Mouse (Mus musculus) cerebellum, adult (tissue): ENCODE measurements around the gene Enpp6.

Experiments used
- ATAC-seq: cut with Nextera tagmentation; 2 replicates; pipeline ENCODE4 v1.9.2; 2017; ENCODE audit warnings: mild to moderate bottlenecking, moderate library complexity, mixed read lengths; ENCODE audit not compliant: insufficient number of reproducible peaks, low FRiP score, low TSS enrichment

Gene Enpp6

DNA sequence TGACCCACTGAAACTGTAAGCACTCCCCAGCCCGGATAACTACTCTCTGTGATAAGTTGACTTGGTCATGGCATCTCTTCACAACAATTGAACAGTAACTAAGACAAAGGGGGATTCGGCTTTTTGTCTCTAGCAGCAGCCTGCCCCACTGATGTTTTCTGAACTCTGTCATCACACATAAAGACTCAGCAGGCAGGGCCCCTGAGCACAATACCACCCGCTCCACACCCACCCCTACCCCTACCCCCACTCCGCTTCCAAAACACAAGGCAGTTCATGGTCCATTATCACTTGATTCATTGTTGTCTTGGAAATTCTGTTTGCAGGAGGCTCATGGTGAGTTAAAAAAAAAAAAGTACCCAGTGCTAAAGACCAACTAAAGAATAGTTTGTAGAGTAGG, 71.8 kb downstream of the Enpp6 start:
- no peak for ATAC-seq

DNA sequence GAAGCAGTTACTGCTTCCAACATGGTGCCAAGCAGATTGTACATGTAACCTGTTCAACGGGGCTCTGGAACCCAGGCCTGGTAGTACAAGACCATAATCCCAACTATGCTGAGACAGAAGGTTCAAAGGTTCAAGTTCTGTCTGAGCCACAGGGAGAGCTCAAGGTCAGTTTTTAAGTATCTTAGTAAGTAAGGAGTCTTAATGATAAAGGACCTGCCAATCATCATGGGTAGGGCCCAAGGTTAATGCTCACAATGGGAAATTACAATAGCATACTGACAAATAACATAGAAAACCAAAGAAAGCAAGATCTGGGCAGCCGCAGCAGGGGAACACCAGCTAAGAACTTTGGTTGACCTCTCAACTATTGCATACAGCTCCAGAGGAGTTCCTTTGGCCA, 72.3 kb downstream of the Enpp6 start:
- no peak for ATAC-seq

DNA sequence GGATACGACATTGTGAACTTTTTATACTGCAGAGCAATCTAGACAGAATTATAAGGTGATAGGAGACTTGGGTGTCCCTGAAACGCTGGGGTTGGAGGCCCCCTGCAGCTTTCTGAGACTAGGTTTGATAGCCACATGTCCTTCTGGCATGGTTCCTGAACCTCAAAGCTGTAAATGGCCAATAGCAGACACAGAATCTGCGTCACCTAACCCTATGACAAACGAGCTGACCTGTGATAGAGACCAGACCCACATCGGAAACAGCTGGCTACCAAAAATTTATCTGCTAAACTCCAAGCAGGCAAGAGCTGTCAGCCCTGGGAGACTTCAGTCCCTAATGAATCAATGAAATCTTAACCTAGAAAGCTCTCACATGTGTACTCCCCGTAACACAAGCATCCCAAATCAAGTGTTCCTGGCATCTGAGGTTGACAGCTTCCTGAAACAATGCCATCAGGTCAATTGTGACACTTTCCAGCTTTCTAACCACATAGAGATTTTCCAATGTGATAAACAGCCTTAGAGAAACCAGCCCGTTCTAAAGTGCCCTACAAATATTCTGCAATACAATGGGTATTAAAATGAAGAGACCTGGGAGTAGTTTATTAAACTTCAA, 74.5 kb downstream of the Enpp6 start:
- ATAC-seq: no peak

DNA sequence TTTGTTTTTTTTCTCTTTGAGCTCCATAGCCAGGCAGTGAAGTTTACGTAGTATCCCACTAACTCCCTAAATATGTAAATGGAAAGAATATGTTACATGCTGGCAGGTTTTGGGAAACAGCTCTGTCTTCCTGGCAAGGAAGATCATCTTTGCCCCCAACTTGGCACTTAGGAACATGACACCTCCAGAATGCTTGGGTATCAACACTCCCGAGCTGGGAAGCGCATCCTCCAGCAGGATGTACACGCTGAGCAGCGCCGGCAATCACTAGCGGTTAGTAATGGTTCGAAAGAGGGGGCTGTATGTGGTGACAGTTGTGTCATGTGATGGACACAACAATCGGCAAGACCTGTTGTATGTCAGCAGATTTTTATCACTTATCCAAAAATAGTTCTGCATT, 80.4 kb downstream of the Enpp6 start:
- no peak for ATAC-seq

DNA sequence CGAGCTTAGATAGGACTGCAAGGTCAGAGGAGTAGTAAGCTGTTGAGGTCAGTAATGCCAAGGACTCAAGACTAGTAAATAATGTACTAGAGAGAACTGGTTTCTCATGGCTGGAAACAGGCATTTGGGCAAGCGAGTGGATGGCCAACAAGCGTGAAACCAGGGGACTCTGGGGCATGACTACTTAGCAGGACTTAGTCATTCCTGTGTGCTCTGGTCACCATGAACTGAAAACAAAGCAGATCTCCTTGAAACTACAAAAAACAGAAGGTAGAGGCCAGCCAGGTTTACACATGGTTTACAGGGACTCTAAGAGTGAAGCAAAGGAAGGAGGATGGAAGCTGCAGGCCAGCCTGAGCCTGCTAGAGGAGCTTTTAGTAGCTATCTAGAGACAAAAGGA, 82.9 kb downstream of the Enpp6 start:
- no peak for ATAC-seq

DNA sequence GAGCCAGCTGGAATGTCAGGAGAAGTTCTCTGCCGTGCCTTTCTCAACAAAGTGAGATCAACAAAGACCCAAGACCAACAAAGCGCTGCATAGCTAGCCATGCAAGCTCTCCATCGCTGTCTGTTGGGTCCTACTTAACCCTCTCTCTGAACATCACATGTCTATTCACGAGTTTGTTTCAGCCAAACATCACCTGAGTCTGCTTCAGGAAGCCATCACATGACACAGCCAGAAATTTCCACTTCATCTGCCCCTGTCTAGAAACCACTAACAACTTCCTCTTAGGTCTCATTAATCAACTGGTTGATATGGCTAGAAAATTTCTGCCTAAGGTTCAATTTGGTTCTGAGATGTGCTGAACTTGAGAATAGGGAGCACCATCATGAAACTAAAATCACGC, 85.3 kb downstream of the Enpp6 start:
- ATAC-seq: no peak

DNA sequence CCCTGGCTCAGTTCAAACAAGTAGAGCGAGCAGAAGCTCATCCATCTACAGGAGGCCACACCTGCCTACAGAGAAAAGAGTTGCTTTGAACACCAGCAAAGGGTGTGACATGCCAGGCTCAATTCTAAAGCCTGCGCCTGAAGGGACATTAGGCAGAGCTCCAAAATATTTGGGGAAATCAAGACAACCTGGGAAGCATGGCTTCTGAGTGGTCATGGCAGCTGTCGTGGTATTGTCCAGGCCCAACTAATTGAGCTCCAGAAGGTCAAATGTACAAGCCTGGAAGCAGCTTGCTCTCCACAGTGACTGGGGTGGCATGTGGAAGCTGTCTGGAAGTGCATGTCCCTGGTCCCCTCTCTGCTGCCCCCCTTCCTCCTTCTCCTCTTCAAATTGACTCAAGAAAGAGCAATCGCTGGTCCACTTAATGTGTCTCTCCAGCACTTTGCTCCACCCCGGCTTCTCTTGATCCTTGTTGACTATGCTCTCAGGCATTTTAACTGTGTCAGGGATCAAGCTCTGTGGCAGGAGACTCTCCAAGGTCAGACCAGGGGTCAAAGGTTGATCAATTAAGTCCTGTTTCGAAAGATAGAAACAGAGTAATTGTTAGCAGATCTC, 89.4 kb downstream of the Enpp6 start:
- ATAC-seq: no peak

DNA sequence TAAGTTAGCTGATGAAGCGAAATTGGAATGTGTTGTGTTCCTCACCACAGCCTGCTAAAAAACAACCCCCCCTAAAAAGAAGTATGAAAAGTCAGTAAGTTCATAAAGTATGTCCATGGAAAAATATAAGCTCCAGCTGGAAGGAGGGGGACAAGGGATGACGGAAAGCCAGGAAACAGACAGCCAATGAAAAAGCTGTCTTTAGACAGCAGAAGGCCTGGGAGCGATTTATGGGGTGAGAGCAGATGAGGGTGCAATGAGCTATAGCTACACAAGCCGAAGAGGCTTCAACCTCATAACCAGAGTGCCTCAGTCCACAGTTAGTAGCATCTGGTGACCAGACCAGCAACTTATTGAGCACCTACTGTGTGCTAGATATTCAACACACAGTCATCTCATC, 93.3 kb downstream of the Enpp6 start:
- ATAC-seq: no peak

DNA sequence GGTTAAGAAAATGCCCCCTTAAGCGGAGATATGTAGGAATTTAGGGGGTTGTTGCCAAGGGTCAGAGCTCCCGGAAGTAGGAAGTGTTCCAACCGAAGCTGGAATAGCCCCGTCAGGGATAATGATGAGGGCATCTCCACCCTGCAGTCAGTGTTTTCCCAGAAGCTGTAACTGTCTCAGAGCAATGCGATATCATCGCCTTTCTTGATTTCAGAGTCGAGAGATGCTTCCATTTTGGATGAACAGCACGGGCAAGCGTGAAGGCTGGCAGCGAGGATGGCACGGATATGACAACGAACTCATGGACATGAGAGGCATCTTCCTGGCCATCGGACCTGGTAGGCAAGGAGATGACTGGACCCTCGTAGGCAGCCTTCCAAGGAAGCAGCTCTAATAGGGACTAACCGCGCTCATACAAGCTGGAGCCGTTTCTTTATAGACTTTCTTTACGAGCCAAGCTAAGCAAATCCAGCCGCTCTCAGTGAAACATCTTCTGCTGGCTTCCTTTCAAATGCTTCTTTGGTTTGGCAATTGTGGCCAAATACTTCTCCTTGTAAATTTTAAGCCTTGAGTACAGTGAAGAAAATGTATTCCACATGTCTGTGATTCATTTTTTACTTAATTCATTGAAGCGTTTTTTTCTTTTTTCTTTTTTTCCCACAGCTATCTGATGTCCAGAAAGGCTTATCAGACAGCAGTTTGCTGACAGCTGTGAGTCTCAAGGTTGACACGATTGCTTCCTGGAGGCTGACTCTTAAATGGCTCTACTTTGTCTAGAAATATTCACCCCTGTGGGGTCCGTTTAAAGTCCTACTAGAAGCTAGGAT, 95.7 kb downstream of the Enpp6 start:
- ATAC-seq: no peak

DNA sequence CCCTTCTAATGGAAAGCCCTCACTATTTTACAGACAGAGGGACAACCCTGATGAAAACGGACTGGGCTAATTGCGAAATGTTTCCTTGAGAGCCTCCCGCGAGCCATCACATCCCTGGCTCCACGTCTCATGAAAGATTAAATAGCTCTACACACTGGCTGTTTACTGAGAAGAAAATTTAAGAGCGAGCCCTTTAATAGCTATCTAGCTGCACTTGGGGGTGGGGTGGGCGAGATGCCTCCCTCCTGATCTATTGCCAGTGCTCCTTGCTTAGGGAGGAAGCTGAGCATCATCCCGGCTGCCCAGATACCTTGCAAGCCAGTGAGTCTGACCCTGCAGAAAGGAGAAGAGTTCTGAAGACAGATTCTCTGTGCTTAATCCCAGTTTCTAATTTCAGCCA, 103.3 kb downstream of the Enpp6 start:
- ATAC-seq: no peak

DNA sequence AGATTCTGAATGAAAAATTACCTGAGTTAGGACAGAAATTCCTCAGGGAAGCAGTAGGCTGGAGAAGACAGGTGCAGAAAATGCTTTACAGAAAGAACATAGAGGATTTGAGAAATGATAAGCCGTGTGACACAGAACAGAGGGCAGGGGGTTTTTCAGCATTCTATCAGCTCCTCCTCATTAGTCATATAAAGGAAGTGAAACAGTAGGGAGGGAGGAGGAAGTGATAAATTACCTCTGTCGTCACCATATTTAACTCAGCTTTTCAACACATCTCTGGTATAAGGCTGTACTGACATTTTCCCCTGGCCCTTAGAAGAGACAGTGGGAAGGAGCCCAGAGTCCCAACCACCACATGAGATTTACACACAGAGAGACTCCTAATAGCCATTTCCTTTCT, 118.9 kb downstream of the Enpp6 start:
- no peak for ATAC-seq

DNA sequence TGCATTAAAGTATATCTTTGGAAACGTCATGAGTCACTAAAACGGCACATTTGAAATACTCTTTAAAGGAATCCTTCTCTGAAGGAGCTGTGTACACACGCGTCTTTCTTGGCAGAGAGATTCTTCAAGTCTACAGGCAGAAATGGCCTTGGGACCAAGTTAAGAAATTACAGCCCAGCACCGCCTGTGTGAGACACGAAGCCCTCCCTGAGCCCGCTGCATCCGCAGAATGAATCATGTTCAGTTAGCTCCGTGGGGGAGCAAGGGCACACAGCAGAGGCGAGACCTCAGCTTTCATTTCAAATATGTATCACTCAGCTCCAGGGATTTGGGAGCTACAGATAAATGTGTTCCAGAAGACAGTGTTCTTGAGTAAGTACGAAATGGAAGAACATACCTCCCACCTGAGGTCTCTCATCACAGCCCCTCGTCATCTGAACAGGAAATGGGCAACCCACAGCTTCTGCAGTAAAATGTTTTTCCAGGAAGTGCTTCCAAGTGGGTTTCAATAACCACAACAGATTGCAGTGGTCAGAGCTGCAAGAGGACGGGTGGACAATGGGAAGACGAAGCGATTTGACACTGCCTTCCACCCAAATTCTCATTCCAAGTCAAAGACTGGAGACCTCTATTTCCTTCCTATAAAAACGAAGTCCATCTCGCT, 127.6 kb downstream of the Enpp6 start:
- ATAC-seq: no peak

DNA sequence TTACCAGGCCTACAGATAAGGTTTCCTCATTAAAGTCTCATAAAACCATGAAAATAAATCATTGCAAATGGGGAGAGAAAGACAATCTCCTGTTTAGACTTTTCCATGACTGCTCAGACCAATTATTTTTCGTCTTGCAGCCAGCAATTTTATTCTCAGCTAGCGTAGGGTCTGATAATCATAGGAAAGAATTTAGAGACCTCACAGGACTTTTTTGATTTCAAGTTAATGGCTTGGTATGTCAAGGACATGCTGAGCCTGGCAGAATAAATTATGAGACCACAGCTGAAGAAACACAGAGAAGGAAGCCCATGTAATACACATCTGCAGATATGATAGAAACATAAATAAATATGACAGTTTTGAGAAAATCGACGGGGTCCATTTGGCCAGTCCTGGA, 130.6 kb downstream of the Enpp6 start:
- ATAC-seq: no peak

DNA sequence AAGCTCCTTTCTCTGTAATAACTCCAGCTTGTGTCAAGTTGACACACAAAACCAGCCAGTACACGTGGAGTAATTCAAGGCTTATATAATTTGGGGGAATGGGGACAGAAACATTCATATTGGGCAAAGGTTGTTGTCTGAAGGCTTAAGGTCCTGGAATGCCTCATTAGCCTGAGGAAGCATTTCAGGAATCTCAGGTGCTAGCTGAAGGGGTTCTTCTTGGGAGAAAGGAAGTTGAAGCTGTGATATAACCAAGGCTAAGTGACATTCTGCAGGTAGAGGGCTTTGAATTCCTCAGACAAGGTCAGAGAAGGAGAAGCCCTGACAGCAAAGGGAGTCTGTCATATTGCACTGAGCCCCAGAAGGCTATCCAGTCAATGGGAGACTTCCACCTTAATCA, 133.2 kb downstream of the Enpp6 start:
- ATAC-seq: no peak

DNA sequence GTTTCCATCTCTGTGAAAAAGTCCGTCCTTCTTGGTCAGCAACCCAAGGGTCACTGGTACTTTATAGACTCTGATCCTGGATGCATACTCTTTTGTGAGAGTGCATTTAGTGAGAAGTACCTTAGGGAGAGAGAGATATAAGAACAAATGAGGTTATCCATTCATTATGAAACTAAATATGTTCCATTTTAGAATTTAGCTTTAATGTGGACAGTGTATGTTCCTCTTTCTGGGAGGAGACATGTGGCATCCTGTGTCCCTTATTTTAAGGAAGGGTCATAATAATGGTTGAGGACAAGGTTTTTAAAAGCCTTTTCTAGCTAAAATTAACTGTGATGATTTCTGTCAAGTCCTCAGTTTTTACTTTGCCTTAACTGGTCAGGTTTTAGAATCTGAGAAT, 142.2 kb downstream of the Enpp6 start:
- no peak for ATAC-seq

DNA sequence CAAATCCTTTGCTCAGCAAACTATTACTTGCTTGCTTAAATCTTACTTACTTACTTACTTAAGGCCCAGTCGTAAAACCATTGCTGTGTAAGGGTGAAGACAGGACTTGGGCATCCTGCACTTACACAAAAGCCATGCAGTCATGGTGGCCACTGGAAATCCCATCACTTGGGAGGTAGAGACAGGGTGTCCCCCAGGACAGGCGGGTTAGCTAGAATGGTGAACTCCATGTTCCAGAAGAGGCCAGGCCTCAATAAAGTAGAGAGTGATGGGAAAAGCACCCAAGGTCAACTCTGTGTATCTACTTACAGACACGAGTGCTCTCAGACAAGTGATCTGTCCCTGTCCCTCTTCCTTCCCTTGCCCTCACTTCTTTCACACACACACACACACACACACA, 146.7 kb downstream of the Enpp6 start:
- no peak for ATAC-seq

DNA sequence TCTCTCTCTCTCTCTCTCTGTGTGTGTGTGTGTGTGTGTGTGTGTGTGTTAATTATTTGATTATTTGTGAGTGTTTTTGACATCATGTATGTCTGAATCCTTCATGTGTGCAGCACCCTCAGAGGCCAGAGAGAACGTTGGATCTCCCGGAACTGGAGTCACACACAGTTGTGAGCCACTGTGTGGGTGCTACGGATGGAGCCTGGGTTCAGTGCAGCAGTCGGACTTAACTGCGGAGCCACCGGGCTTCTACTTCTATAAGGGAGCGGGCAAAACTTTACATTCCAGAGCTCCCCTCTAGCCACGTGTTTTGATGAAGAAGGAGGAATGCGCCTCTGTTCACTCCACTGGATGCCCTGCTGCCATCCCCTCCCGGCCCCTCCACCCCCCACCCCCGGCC, 148.0 kb downstream of the Enpp6 start:
- ATAC-seq: no peak

DNA sequence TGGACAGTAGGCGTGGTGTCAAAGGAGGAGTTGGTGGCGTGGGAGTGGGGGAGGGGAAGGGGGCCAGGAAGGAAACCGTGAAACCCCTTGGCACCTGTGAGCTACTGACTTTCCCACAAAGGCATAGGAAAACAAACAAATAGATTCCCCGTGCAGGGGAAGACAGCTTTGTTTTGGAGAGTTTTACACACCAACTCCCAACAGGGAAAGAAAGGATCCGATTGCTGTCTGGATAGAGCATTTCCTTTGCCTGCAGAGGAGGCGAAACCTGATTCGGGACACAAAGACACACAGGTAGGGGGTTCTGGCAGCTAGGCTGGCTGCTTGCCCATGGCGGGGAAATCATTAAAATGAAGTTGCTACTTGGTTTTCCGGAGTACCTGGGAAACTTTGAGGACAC, 148.9 kb downstream of the Enpp6 start:
- no peak for ATAC-seq

DNA sequence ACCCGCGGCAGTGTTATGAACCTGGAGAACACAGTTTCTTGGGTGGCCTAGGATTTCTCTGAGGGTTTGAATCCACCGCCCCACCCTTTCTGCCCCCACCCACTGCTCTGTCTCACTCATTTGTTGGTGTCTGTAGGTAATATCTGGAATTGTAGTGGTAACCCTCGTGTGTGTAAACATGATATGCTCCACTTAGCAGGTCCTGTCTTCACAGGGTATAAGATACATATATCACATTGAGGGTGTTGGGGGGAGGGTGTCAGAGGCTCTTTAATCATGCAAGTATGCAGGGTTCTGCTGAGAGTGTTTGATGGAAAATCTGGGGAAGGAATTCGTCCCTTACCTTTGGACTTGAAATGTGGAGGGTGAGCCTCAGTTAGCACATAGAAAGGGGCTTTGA, 149.4 kb downstream of the Enpp6 start:
- no peak for ATAC-seq

DNA sequence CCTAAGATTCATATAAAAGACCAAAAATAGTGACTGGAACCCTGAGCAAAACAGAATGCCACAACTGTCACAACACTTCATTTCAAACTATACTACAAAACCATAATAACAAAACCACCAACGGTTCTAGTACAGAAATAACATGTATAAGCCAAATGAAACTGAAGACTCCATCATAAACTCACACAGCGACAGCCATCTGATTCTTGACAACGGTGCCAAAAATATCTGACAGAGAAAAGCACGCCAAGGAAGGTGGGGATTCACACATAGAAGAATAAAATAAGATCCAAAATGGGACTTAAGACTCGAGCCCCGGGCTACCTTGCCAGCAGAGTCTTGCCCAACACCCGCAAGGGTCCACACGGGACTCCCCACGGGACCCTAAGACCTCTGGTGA, 158.6 kb downstream of the Enpp6 start:
- ATAC-seq: no peak
